Mouse (Mus musculus): ENCODE measurements around the gene Cacng6.

The Cacng6 gene

GRCm38 (mm10) chr7:3474291-3475080, 50.5 kb downstream of the Cacng6 start:
- TF ChIP-seq GATA4 (IDR thresholded peaks at IDR 0.05; ENCODE audit: insufficient replicate concordance, low read length), result no peak

- no peak for TF ChIP-seq GATA4 (IDR thresholded peaks at IDR 0.05; ENCODE audit: insufficient replicate concordance, low read length)
Measured at GRCm38 (mm10) chr7:3476728-3477127, 52.7 kb downstream of the Cacng6 start.

- no peak for TF ChIP-seq GATA4 (IDR thresholded peaks at IDR 0.05; ENCODE audit: insufficient replicate concordance, low read length)
Measured at GRCm38 (mm10) chr7:3481948-3482608, 58.1 kb downstream of the Cacng6 start.
